Mouse (Mus musculus) forebrain, embryonic 12.5 days (tissue): Measurements from ENCODE around the gene Snta1. TPM values are rescaled to one million over a fixed set of nuclear protein-coding genes. Genes with fewer than 3 reads are reported as not detected.
"Not testable (repeated sequence)": the region's sequence is repeated elsewhere in the genome, so short reads cannot be mapped to it uniquely, and the experiment has no call there.

Source experiments
- ATAC-seq: fragments of 200-750 bp; cut with Nextera tagmentation; 2 replicates; pipeline ENCODE4 v1.8.0; 2017; ENCODE audit warnings: moderate TSS enrichment; ENCODE audit not compliant: low FRiP score
- H3K27ac ChIP-seq: fragments of 300-500 bp; sonication (generic); 2 replicates; pipeline ENCODE4 v1.5.1; 2016; ENCODE audit warnings: mild to moderate bottlenecking
- H3K27me3 ChIP-seq: fragments of 300-500 bp; sonication (generic); 2 replicates; pipeline ENCODE4 v1.6.1; 2016; ENCODE audit warnings: mild to moderate bottlenecking
- H3K36me3 ChIP-seq: fragments of 300-500 bp; sonication (generic); replicated peaks from 2 replicates; pipeline ENCODE4 v1.6.1; 2016; ENCODE audit warnings: mild to moderate bottlenecking
- H3K4me1 ChIP-seq: fragments of 300-500 bp; sonication (generic); 2 replicates; pipeline ENCODE4 v1.6.1; 2016
- H3K4me2 ChIP-seq: fragments of 300-500 bp; sonication (generic); 2 replicates; pipeline ENCODE4 v1.6.1; 2016; ENCODE audit warnings: mild to moderate bottlenecking, moderate library complexity
- H3K4me3 ChIP-seq: fragments of 300-500 bp; sonication (generic); replicated peaks from 2 replicates; pipeline ENCODE4 v1.5.1; 2016; ENCODE audit warnings: mild to moderate bottlenecking
- H3K9ac ChIP-seq: fragments of 300-500 bp; sonication (generic); 2 replicates; pipeline ENCODE4 v1.6.1; 2016; ENCODE audit warnings: mild to moderate bottlenecking
- H3K9me3 ChIP-seq: fragments of 300-500 bp; sonication (generic); 2 replicates; pipeline ENCODE4 v1.6.1; 2016
- WGBS: fragments of 180-500 bp; shearing (Covaris S2); methylation state at CpG from one replicate; pipeline ENCODE4 v1.1.7; 2016; 5-methylcytosine and 5-hydroxymethylcytosine counted together
- polyA plus RNA-seq: library from polyadenylated mRNA; unstranded; fragments of >200 nt; fragmentation: Nextera tagmentation; extraction: Ambion mirVana; gene quantifications from 2 replicates; pipeline ENCODE4 v1.2.1, GENCODE M21; 2016

The Snta1 gene
- polyA plus RNA-seq, 1 experiment from 2014 or later: 4.2 TPM

GRCm38 (mm10) chr2:154394602-154395001 is 13.3 kb downstream of the Snta1 start:
- no peak for ATAC-seq
- Histone ChIP-seq H3K9me3 (no peaks in the 10 kb centered on the region), H3K4me1 (no peaks in the 10 kb centered on the region), H3K27ac (no peak overlapping the region), H3K4me3 (no peak overlapping the region), H3K4me2 (no peak overlapping the region), H3K27me3 (no peaks in the 10 kb centered on the region), H3K9ac (no peak overlapping the region), H3K36me3 (no peaks in the 10 kb centered on the region)
- 85% methylated on average over 3 of the region's 3 CpGs for WGBS

GRCm38 (mm10) chr2:154390180-154390964 is 17.5 kb downstream of the Snta1 start:
- Histone ChIP-seq H3K9me3 (no peaks in the 10 kb centered on the region), H3K4me1 (no peaks in the 10 kb centered on the region), H3K36me3 (no peaks in the 10 kb centered on the region), H3K4me2 (no peak overlapping the region), H3K27ac (no peak overlapping the region), H3K9ac (no peak overlapping the region), H3K27me3 (no peaks in the 10 kb centered on the region), H3K4me3 (no peak overlapping the region)
- WGBS: 89% methylated on average over 11 of the region's 11 CpGs
- ATAC-seq: no peak

GRCm38 (mm10) chr2:154379103-154379502 is 28.8 kb downstream of the Snta1 start:
- Histone ChIP-seq H3K4me1 (no peaks in the 10 kb centered on the region), H3K27ac (no peak overlapping the region), H3K36me3 (no peaks in the 10 kb centered on the region), H3K27me3 (no peaks in the 10 kb centered on the region), H3K4me2 (no peak overlapping the region), H3K4me3 (no peak overlapping the region), H3K9me3 (no peaks in the 10 kb centered on the region), H3K9ac (no peak overlapping the region)
- ATAC-seq: no peak
- WGBS: 86% methylated on average over 7 of the region's 7 CpGs

- 89% methylated on average over 6 of the region's 6 CpGs for WGBS
- H3K9me3 ChIP-seq: no peaks in the 10 kb centered on the region
- H3K4me3 ChIP-seq: no peak overlapping the region
- peaks cover 9% of the 10 kb centered on the region for H3K4me1 ChIP-seq
- no peak overlapping the region for H3K27ac ChIP-seq
- no peaks in the 10 kb centered on the region for H3K36me3 ChIP-seq
- H3K9ac ChIP-seq: no peak overlapping the region
- no peak for ATAC-seq
- H3K4me2 ChIP-seq: no peak overlapping the region
- H3K27me3 ChIP-seq: no peaks in the 10 kb centered on the region
Observed at GRCm38 (mm10) chr2:154374807-154375601, 32.9 kb downstream of the Snta1 start.

GRCm38 (mm10) chr2:154373961-154374632 is 33.8 kb downstream of the Snta1 start:
- Histone ChIP-seq H3K36me3 (no peaks in the 10 kb centered on the region), H3K4me1 (peaks cover 9% of the 10 kb centered on the region), H3K4me2 (no peak overlapping the region), H3K9ac (no peak overlapping the region), H3K27me3 (no peaks in the 10 kb centered on the region), H3K4me3 (no peak overlapping the region), H3K27ac (no peak overlapping the region), H3K9me3 (no peaks in the 10 kb centered on the region)
- ATAC-seq: no peak
- 56% methylated on average over 6 of the region's 6 CpGs for WGBS

GRCm38 (mm10) chr2:154372842-154373500 is 34.9 kb downstream of the Snta1 start, which contains the start of gene Cdk5rap1:
TSS of gene Cdk5rap1 (minus strand) at chr2:154373010.
- Histone ChIP-seq H3K4me2 (peak within 1 kb of the TSS; percentile 81), H3K4me1 (peaks cover 9% of the 10 kb centered on the region), H3K9me3 (no peaks in the 10 kb centered on the region), H3K4me3 (peak within 1 kb of the TSS; percentile 73), H3K9ac (peak within 1 kb of the TSS; percentile 86), H3K27me3 (no peaks in the 10 kb centered on the region), H3K36me3 (no peaks in the 10 kb centered on the region), H3K27ac (peak within 1 kb of the TSS; percentile 76)
- ATAC-seq: peak; percentile 42
- WGBS: 11% methylated on average over 9 of the region's 9 CpGs

GRCm38 (mm10) chr2:154372151-154372829 is 35.6 kb downstream of the Snta1 start:
- Histone ChIP-seq H3K4me1 (peaks cover 9% of the 10 kb centered on the region), H3K36me3 (0 out of 2 replicates have a peak, but pooled peaks cover 6% of the 10 kb centered on the region), H3K9ac (peak overlapping the region; percentile 86), H3K9me3 (no peaks in the 10 kb centered on the region), H3K27ac (peak overlapping the region; percentile 76), H3K4me2 (peak overlapping the region; percentile 81), H3K4me3 (peak overlapping the region; percentile 73), H3K27me3 (no peaks in the 10 kb centered on the region)
- WGBS: under 1% methylated on average over 42 of the region's 42 CpGs
- ATAC-seq: peak; percentile 86

GRCm38 (mm10) chr2:154367510-154367909 is 40.4 kb downstream of the Snta1 start:
- Histone ChIP-seq H3K4me2 (no peak overlapping the region), H3K27ac (no peak overlapping the region), H3K4me3 (no peak overlapping the region), H3K4me1 (peaks cover 3% of the 10 kb centered on the region; the same call in 1 of the 2 replicates), H3K27me3 (no peaks in the 10 kb centered on the region), H3K36me3 (peaks cover 37% of the 10 kb centered on the region), H3K9ac (no peak overlapping the region), H3K9me3 (no peaks in the 10 kb centered on the region)
- ATAC-seq: no peak
- WGBS: 97% methylated on average over 1 of the region's 1 CpGs

GRCm38 (mm10) chr2:154354000-154354425 is 53.9 kb downstream of the Snta1 start:
- peak overlapping the region; percentile 36; the same call in 1 of the 2 replicates for H3K9ac ChIP-seq
- H3K27me3 ChIP-seq, H3K27ac ChIP-seq, H3K4me1 ChIP-seq, H3K9me3 ChIP-seq: not testable (repeated sequence)
- peaks cover 15% of the 10 kb centered on the region for H3K36me3 ChIP-seq
- peak overlapping the region; percentile 33 for H3K4me3 ChIP-seq
- peak; percentile 36; the same call in 1 of the 2 replicates for ATAC-seq
- H3K4me2 ChIP-seq: peak overlapping the region; percentile 35
- WGBS: 67% methylated on average over 15 of the region's 19 CpGs

GRCm38 (mm10) chr2:154348152-154348551 is 59.7 kb downstream of the Snta1 start:
- no peak overlapping the region for H3K9ac ChIP-seq
- H3K27me3 ChIP-seq: no peaks in the 10 kb centered on the region
- H3K27ac ChIP-seq: no peak overlapping the region
- H3K4me2 ChIP-seq: no peak overlapping the region
- H3K36me3 ChIP-seq: peaks cover 22% of the 10 kb centered on the region
- no peak for ATAC-seq
- 91% methylated on average over 3 of the region's 3 CpGs for WGBS
- H3K4me1 ChIP-seq: no peaks in the 10 kb centered on the region
- H3K9me3 ChIP-seq: no peaks in the 10 kb centered on the region
- no peak overlapping the region for H3K4me3 ChIP-seq

- Histone ChIP-seq H3K36me3 (peaks cover 21% of the 10 kb centered on the region), H3K4me1 (no peaks in the 10 kb centered on the region), H3K4me3 (no peak overlapping the region), H3K27ac (no peak overlapping the region), H3K9me3 (no peaks in the 10 kb centered on the region), H3K27me3 (no peaks in the 10 kb centered on the region), H3K9ac (no peak overlapping the region), H3K4me2 (no peak overlapping the region)
- 64% methylated on average over 2 of the region's 2 CpGs for WGBS
- no peak for ATAC-seq
Observed at GRCm38 (mm10) chr2:154339356-154339755, 68.5 kb downstream of the Snta1 start.
